ENCODE assay signal across 9 mouse cellular contexts in the genomic region with DNA sequence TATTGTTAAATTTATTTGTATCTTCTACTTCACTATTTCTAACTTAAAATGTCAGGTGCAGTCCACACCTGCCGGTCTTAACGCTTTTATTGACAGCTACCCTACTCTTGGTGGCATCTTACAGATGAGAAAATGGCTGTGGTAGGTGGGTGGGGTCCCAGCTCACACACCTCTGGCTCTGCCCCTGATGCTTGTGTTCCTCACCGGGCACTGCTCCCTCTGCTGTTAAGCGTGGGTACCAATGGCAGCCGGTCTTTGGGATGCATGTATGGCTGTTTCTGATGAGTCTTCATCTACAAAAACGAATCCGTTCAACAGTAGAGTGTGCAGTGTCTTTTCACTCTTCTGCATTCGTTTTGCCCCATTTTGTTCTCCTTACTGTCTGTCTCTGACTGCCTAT. TPM values are rescaled to one million over a fixed set of nuclear protein-coding genes. Genes with fewer than 3 reads are reported as not detected.
A peak's percentile ranks its signal among the peaks of the same experiment; 100 is the strongest.
DNase-seq lines count a peak whose midpoint lies in the region; ATAC-seq and TF ChIP-seq lines count a peak whose summit lies in the region.
"Had no signal": no experiment of that assay in that cellular context is flagged by ENCODE, and none has a peak within 500 bp of the region (broad histone marks: within the 10 kb centered on the region; RNA-seq: fewer than 3 reads in every experiment).

No protein-coding gene starts in this region.

- H3K4me2 ChIP-seq in hindbrain, embryonic 11.5 days (replicated peaks; ENCODE audit: low read depth, low read length) = no peak overlapping the region
- no peak overlapping the region for H3K4me2 ChIP-seq in hindbrain, embryonic 16.5 days (ENCODE audit: low read length)
- H3K4me2 ChIP-seq: liver, embryonic 15.5 days had no signal

- no peaks in the 10 kb centered on the region for H3K27me3 ChIP-seq in hindbrain, embryonic 11.5 days (ENCODE audit: control insufficient read depth, insufficient read depth, low read length)
- no peaks in the 10 kb centered on the region for H3K27me3 ChIP-seq in hindbrain, embryonic 16.5 days (replicated peaks; ENCODE audit: control insufficient read depth, insufficient read depth, low read length)
- H3K27me3 ChIP-seq: liver, embryonic 15.5 days had no signal

- no peaks in the 10 kb centered on the region for H3K9me3 ChIP-seq in hindbrain, embryonic 11.5 days (ENCODE audit: control insufficient read depth, low read length)
- H3K9me3 ChIP-seq in hindbrain, embryonic 16.5 days (ENCODE audit: control insufficient read depth, low read length) = no peaks in the 10 kb centered on the region
- H3K9me3 ChIP-seq: liver, embryonic 15.5 days had no signal

- no peaks in the 10 kb centered on the region for H3K4me1 ChIP-seq in hindbrain, embryonic 11.5 days (replicated peaks; ENCODE audit: control insufficient read depth, insufficient read depth, low read length)
- no peaks in the 10 kb centered on the region for H3K4me1 ChIP-seq in hindbrain, embryonic 16.5 days (ENCODE audit: control insufficient read depth, insufficient read depth, low read depth, low read length)
- H3K4me1 ChIP-seq in embryonic fibroblast, embryonic 13.5 days (ENCODE audit: control insufficient read depth, insufficient read depth, low read length) = no peaks in the 10 kb centered on the region
- H3K4me1 ChIP-seq: liver, embryonic 15.5 days had no signal

- no peak overlapping the region for H3K4me3 ChIP-seq in hindbrain, embryonic 11.5 days (ENCODE audit: low read depth, low read length)
- no peak overlapping the region for H3K4me3 ChIP-seq in hindbrain, embryonic 16.5 days (ENCODE audit: low read length)
- no peak overlapping the region for H3K4me3 ChIP-seq in embryonic fibroblast, embryonic 13.5 days (ENCODE audit: insufficient read depth, low read length)
- H3K4me3 ChIP-seq: liver, embryonic 15.5 days had no signal

- no peak for TF ChIP-seq POLR2A in embryonic fibroblast, embryonic 13.5 days (IDR thresholded peaks at IDR 0.05; ENCODE audit: low read depth, low read length)

- TF ChIP-seq CTCF in embryonic fibroblast, embryonic 13.5 days (IDR thresholded peaks at IDR 0.05; ENCODE audit: borderline replicate concordance, insufficient read depth, low read length) = peak; percentile 28; the same call in 1 of the 2 replicates

- DNase-seq in hindbrain, embryonic 11.5 days (ENCODE audit: low spot score) = peak; percentile 16
- DNase-seq in 3T3-L1 (ENCODE audit: low read depth, low spot score) (peak; percentile 43), ES-CJ7 (ENCODE audit: low read depth, low spot score) (peak; percentile 58)
- no peak for DNase-seq in ovary, adult 18-20 months (ENCODE audit: low spot score)
- DNase-seq in frontal cortex, postnatal 10 days (ENCODE audit: low spot score in 2 of 2) = no peak
- DNase-seq in neural tube, embryonic 10.5 days (ENCODE audit: extremely low spot score, low spot score) = no peak

- no peak overlapping the region for H3K27ac ChIP-seq in hindbrain, embryonic 11.5 days (ENCODE audit: low read depth, low read length)
- no peak overlapping the region for H3K27ac ChIP-seq in hindbrain, embryonic 16.5 days (ENCODE audit: low read depth, low read length)
- no peak overlapping the region for H3K27ac ChIP-seq in embryonic fibroblast, embryonic 13.5 days (ENCODE audit: insufficient read depth, low read length)
- H3K27ac ChIP-seq: liver, embryonic 15.5 days had no signal

- no peak for ATAC-seq in hindbrain, embryonic 11.5 days (ENCODE audit: low FRiP score)
- no peak for ATAC-seq in hindbrain, embryonic 16.5 days

- H3K9ac ChIP-seq in hindbrain, embryonic 11.5 days (ENCODE audit: low read depth, low read length) = no peak overlapping the region
- no peak overlapping the region for H3K9ac ChIP-seq in hindbrain, embryonic 16.5 days (ENCODE audit: low read depth, low read length)
- H3K9ac ChIP-seq: liver, embryonic 15.5 days had no signal

- no peaks in the 10 kb centered on the region for H3K36me3 ChIP-seq in hindbrain, embryonic 11.5 days (ENCODE audit: control insufficient read depth, insufficient read depth, low read length)
- peaks cover 9% of the 10 kb centered on the region for H3K36me3 ChIP-seq in hindbrain, embryonic 16.5 days (ENCODE audit: control insufficient read depth, insufficient read depth, low read length)
- H3K36me3 ChIP-seq: liver, embryonic 15.5 days had no signal

- WGBS in hindbrain, embryonic 11.5 days = 66% methylated on average over 8 of the region's 8 CpGs
- WGBS in hindbrain, embryonic 16.5 days = 64% methylated on average over 8 of the region's 8 CpGs

RNA-seq across cellular contexts. Expression of gene Cacna1c, which starts 9.6 kb away (rescaled TPM):
- 3.6 and 4.0 TPM in 2 replicates for polyA plus RNA-seq in hindbrain, embryonic 11.5 days (2014; fragmentation: Nextera tagmentation; extraction: Ambion mirVana)
- 4.7 and 6.0 TPM in 2 replicates for polyA plus RNA-seq in hindbrain, embryonic 16.5 days (2015; fragmentation: Nextera tagmentation; extraction: Ambion mirVana)
- 39.2 and 40.7 TPM in 2 replicates for polyA plus RNA-seq in embryonic fibroblast, embryonic 13.5 days (2011; ENCODE audit: insufficient read length, low read depth, missing spikeins)

RNA-seq across cellular contexts. Expression of gene Dcp1b, which starts 11.6 kb away (rescaled TPM):
- 10.8 and 10.9 TPM in 2 replicates for polyA plus RNA-seq in hindbrain, embryonic 11.5 days (2014; fragmentation: Nextera tagmentation; extraction: Ambion mirVana)
- 10.6 and 11.8 TPM in 2 replicates for polyA plus RNA-seq in hindbrain, embryonic 16.5 days (2015; fragmentation: Nextera tagmentation; extraction: Ambion mirVana)
- 4.4 and 8.2 TPM in 2 replicates for polyA plus RNA-seq in embryonic fibroblast, embryonic 13.5 days (2011; ENCODE audit: insufficient read length, low read depth, missing spikeins)

RNA-seq across cellular contexts. Expression of gene Cacna2d4, which starts 49.7 kb away (rescaled TPM):
- polyA plus RNA-seq in hindbrain, embryonic 11.5 days (2014; fragmentation: Nextera tagmentation; extraction: Ambion mirVana) = 0.05 TPM in 1 of 2 replicates, not detected in the other
- polyA plus RNA-seq in hindbrain, embryonic 16.5 days (2015; fragmentation: Nextera tagmentation; extraction: Ambion mirVana) = 0.66 and 1.2 TPM in 2 replicates
- not detected in 2 replicates for polyA plus RNA-seq in embryonic fibroblast, embryonic 13.5 days (2011; ENCODE audit: insufficient read length, low read depth, missing spikeins)
- polyA plus RNA-seq: liver, embryonic 15.5 days had no signal

Comparison
In these comparisons a context has a peak if more than half of its experiments do, and no peak if none do; other contexts are left out.
1. DNase-seq: peak in hindbrain, embryonic 11.5 days (single experiment), 3T3-L1 (single experiment) and ES-CJ7 (single experiment); none in ovary, adult 18-20 months (single experiment), frontal cortex, postnatal 10 days (0 of 2) and neural tube, embryonic 10.5 days (single experiment).